Mouse (Mus musculus) CD8-positive naive resting alpha-beta T cell, adult 57 days (primary cell): ENCODE measurements around the gene Chek1. TPM values are rescaled to one million over a fixed set of nuclear protein-coding genes. Genes with fewer than 3 reads are reported as not detected.

ENCODE experiments used
- total RNA-seq: library from RNA; stranded (reverse); gene quantifications from one replicate; pipeline ENCODE4 v1.2.4, GENCODE M21; 2023

Gene Chek1
- 3.2 TPM for total RNA-seq

DNA sequence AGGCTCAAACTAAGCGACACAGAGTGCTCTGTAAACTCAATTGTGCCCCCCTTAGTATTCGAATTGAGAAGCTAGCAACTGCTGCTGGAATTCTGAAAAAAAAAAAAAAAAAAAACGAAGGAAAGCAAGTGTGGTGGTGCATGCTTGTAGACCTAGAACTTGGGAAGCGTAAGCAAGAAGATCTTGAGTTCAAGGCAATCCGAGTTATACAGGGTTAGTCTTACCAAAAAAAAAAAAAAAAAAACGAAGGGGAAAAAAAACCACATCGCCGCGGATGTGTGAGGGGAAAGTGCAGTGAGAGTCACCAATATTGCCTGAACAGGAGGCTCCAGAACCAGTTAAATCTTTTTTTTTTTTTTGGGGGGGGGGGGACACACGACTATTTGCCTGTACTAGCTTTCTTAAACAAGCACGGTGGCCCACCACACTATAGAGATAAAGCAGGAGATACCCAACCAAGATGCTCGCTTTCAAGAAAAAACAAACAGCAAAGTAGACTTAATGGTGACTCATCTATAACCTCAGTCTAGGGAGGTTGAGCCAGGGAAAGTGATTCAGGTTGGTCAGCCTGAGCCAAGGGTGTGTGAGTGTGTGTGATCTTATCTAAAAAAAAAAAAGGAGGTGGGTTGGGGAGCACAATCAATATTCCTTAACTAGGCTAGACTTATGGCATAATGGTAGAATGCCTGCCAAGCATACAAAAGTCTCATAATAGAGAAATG is at the start of gene Chek1:
TSS of gene Chek1 (minus strand) at position 32 of the 722 bp plus-strand sequence.

DNA sequence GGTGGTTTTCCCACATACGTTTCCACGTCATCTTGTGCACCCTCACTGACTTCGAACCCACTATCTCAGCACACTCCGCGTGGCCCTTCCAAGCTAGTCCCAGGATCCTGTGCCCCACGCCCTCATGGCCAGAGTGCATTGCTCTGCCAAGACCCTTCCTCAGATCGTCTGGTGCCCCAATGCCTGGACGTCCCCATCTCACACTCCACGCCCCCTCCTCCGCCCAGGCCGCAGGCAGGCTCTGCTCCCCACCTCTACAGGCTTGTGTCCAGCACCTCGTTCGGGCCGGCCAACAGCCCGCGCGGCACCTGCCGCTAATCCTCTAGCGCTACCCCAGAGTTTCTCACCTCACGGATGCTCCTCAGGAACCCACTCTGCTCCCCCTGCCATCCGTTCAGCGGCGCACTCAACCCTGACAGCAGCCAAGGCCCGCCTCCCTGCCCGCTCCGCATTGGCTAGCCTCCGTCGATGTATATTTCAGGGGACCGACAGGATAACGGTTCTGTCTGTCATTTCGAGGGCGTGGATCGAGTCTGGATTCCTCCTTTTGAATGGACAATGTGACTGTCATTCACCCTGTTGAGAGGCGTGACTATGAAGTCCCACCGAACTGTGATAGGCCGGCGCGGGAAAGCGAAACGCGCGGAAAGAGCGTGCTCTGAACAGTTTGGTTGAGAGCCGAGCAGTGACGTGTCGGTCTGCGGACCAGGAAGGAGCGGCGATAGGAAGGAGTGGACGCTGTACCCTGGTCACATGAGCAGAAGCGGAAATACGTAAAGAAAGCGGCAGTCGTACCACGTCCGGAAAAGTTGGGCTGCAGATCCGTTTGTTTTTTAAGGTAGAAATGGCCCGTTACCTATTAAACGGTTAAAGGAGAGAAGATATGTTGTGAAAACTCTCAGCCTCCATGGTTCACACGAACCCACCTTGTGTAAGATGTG is 40.6 kb upstream of the Chek1 start, which contains the start of gene Stt3a:
TSS of gene Stt3a (minus strand) at position 477 of the 941 bp plus-strand sequence.

GRCm38 (mm10) chr9:36692920-36693319 is 33.9 kb downstream of the Chek1 start, which contains the start of gene Acrv1:
Acrv1 (plus strand) TSS chr9:36693220.

Other genes with a start within 250 kb of the Chek1 start
- gene Gm5615, start 185.1 kb downstream of the Chek1 start, total RNA-seq, result not detected
- gene Gm17689, start 144.4 kb downstream of the Chek1 start, total RNA-seq, result not detected
- not detected for gene A630095E13Rik, start 83.7 kb downstream of the Chek1 start, total RNA-seq
- not detected for gene Acrv1, start 33.8 kb downstream of the Chek1 start, total RNA-seq
- gene Stt3a, start 40.6 kb upstream of the Chek1 start, total RNA-seq, result 138 TPM
- 46.8 TPM for gene Ei24, start 70.3 kb upstream of the Chek1 start, total RNA-seq
- gene Fez1, start 94.8 kb upstream of the Chek1 start, total RNA-seq, result not detected